Mouse (Mus musculus) CD8-positive naive resting alpha-beta T cell, adult 2 months (primary cell): Measurements from ENCODE around the gene Cfl2.
"Not testable (repeated sequence)": the region's sequence is repeated elsewhere in the genome, so short reads cannot be mapped to it uniquely, and the experiment has no call there.

Experiments used
- DNase-seq, 2 experiments: peaks; one replicate each; pipeline ENCODE4 v3.0.0; 2022; ENCODE audit warnings: low read depth in 2 of 2, low spot score in 2 of 2

Cfl2 gene

GRCm38 (mm10) chr12:54831927-54832326 lies 30.8 kb downstream of the Cfl2 start:
- not testable (repeated sequence) for DNase-seq

- peak; percentile 66 to 79 for DNase-seq
Observed at GRCm38 (mm10) chr12:54830574-54830973, 32.1 kb downstream of the Cfl2 start.

GRCm38 (mm10) chr12:54829876-54830275 lies 32.8 kb downstream of the Cfl2 start:
- no peak for DNase-seq

- no peak for DNase-seq
Observed at GRCm38 (mm10) chr12:54828043-54828442, 34.6 kb downstream of the Cfl2 start.

- DNase-seq = no peak
Observed at GRCm38 (mm10) chr12:54825202-54825601, 37.5 kb downstream of the Cfl2 start.

GRCm38 (mm10) chr12:54822836-54823426 lies 39.7 kb downstream of the Cfl2 start:
- no peak for DNase-seq

DNA sequence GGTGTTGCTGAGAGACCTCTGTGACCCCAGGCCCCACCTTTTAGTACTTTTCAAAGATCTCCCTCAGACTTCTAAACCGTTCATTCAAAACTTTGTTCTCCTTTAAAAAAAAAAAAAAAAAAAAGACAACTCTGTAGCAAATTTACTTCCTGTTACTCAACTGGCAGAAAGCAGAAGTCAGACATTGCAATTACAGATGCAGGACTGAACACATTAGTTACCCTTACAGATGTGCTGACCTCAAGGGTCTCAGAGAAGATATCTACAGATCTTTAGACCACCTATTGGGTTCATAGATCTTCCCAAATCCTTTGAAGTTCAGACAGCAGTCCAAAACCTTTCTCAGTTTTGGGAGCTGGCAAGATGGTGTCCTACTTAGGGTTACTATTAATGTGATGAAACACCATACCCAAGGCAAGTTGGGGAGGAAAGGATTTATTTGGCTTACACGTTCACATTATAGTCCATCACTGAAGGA lies 42.0 kb downstream of the Cfl2 start:
- no peak for DNase-seq

DNA sequence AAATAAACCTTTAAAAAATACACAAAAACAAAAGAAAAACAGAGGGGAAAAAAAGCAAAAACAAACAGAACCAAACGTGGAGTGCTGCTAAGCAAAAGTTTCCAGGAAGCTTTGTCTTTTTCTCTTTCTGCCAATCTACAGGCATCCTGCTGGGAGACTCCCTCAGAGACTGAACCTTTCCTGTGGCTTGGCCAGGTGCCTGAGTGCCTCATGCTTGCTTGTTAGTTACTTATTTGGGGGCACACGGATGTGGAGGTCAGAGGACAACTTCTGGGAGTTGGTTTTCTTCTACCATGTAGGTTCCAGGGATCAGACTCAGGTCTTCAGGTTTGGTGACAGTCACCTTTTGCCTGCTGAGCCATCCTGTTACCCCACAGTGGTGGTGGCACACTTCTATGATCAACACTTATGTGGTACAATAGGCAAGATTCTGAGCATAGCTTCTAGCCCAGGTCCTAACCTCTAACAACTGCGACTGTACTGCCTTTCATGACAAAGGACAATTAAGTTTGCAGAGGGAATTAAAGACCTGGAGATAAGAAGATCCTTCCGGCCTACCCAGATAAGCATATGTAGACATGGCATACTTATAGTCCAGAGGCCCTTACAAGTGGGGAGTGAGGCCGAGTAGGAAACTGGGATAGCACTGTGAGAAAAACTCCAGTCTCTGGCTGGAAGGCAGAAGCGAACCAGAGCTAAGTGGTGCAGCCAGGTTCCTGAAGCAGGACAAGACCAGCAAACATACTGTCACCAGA lies 43.3 kb downstream of the Cfl2 start:
- DNase-seq = no peak

DNA sequence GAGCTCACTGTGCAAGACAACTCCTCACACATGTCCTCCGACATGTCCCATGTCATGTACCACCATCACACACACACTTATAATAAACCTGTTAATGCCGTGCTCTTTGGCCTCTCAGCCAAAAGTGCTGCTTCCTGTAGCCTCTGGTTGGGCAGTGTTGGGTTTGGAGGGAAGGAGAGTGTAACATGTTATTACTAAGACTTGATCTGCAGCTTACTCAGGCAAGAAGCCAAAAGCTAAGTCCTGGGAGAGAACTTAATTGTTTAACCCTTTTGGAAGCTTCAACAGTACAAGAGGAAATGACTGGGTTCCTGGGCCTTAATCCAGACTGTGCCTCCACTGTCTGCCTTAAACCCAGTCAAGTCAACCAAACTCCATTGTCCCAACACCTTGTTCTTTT lies 52.5 kb downstream of the Cfl2 start:
- no peak for DNase-seq
